Mouse (Mus musculus): ENCODE results near the gene Acvr1b. TPM values are rescaled to one million over a fixed set of nuclear protein-coding genes. Genes with fewer than 3 reads are reported as not detected.

Gene Acvr1b
- total and polyA plus RNA-seq, 3 experiments: 5.2 to 10.1 (median 10.0) TPM

DNA sequence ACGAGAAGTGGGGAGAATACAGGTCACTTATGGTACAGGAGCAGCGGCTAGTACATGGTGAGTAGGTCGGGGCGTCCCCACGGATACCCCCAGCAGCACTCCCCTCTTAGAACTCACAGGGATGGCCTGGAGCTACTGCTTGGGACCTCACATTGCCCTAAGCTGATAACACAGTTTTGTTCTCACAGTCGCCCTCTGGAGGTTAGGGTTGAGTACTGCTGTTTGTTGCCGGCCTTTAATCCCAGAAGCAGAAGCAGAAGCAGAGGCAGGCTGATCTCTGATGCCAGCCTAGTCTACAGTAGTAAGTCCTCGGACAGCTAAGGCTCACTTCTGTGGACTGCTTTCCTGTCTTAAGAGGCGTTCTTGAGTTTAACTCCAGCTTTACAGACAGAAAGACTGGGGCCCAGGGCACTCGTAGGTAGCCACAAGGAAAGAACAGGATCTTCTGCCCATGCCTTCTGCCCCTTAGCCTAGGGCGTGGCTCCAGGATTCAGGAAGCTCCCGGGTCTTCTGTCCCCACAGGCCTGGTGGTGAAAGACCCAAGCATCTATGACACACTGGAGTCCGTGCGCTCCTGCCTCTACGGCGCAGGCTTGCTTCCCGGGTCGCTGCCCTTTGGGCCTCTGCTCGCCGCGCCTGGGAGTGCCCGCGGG lies 57.3 kb downstream of the Acvr1b start:
- peak; percentile 41 for DNase-seq

DNA sequence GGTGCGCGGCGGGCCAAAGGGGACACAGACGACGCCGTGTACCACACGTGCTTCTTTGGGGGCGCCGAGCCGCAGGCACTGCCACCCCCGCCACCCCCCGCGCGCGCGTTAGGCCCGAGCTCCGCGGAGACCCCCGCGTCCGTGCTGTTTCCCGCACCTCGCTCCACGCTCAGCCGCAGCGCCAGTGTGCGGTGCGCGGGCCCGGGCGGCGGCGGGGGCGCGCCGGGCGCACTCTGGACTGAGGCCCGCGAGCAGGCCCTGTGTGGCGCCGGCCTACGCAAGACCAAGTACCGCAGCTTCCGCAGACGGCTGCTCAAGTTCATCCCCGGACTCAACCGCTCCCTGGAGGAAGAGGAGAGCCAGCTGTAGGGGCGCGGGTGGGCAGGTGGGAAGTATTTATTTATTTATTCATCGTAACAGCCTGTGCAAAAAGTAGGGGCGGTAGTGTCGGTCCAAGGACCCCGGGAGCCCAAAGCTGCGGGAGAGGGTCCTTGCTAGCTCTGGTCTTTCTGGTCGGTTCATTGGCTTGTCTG lies 57.8 kb downstream of the Acvr1b start:
- DNase-seq: peak; percentile 5

GRCm38 (mm10) chr15:101232607-101233006 lies 58.7 kb downstream of the Acvr1b start:
- no peak for DNase-seq

- DNase-seq: peak; percentile 39
Observed at GRCm38 (mm10) chr15:101233183-101233582, 59.3 kb downstream of the Acvr1b start.

- DNase-seq: peak; percentile 3
Observed at GRCm38 (mm10) chr15:101233641-101234275, 59.9 kb downstream of the Acvr1b start.

DNA sequence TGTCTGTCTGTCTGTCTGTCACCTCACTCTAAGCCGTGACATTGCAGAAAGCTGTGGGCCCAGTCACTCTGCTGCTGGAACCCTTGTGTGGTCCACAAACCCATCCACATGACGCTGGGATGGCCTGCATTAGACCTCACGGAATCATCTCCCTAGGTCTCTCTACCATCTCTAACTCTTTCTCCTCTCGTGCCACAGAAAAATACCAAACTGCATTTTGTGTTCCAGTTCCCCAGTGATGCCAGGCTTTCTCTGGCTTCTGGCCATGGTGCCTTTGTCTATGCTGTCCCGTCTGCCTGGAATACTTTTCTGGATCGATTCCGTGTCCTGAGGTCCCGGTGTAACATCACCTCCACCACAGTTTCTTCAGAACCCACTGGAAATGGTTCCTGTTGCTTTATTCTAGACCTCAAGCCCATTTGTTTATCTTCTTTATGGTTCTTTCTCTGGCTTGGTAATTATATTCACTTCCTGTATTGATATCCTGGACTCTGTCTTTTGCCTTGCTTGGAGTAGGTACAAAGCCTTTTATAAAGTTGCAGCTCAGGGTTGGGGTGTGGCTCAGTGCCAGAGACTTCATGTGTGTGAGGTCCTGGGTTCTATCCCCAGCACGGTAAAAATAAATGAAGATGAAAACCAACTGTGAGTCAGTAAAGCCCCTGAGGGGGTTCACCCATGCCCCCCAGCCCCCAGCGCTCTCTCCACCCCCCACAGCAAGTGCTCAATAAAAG lies 60.9 kb downstream of the Acvr1b start:
- DNase-seq: peak; percentile 1

DNA sequence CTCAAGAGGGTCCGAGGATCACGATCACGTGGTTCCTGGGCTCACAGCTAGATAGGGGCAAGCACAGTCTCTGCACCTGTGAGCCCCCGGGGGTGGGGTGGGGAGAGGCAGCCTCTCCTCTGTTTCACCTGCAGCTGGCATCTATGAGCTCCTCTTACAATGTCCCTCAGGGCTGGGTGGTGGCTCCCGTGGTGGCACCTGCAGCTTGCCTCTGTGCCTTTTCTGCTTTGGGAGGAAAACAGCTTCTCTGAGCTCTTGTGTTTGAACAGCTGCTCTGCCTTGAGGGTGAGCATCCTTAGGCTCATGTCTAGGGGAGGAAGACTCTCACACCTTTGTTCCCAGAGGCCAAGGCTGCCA lies 61.5 kb downstream of the Acvr1b start:
- DNase-seq: peak; percentile 2

DNA sequence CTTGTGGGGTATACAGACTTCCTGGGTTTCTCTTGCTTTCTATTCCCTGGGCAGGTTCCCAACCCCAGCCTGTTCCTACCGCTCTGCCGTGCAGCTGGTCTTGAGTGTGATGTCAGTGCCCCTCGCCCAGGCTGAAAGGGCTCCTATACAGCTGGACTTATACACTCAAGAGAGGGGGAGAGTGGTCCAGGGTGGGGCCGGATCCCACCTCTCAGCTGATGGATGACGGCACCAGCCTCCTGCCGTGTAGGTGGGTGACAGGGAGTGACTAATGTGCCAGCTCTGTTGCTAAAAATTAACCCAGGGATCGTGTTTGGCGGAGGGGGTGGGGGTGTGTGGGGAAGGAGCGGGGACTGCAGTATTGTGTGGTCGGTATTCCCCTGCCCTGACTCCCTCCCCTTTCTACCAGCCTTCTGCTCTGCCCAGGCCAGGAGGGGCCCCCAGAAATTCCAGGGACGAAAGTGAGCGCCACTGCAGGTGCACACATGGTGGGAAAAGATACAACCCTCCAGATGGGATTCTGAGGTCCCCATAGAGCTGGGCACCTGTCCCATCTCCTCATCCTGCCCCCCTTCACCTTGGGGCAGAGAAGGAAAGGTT lies 62.0 kb downstream of the Acvr1b start:
- peak; percentile 3 for DNase-seq

- DNase-seq: peak; percentile 78
Observed at GRCm38 (mm10) chr15:101236878-101237277, 63.0 kb downstream of the Acvr1b start.

DNA sequence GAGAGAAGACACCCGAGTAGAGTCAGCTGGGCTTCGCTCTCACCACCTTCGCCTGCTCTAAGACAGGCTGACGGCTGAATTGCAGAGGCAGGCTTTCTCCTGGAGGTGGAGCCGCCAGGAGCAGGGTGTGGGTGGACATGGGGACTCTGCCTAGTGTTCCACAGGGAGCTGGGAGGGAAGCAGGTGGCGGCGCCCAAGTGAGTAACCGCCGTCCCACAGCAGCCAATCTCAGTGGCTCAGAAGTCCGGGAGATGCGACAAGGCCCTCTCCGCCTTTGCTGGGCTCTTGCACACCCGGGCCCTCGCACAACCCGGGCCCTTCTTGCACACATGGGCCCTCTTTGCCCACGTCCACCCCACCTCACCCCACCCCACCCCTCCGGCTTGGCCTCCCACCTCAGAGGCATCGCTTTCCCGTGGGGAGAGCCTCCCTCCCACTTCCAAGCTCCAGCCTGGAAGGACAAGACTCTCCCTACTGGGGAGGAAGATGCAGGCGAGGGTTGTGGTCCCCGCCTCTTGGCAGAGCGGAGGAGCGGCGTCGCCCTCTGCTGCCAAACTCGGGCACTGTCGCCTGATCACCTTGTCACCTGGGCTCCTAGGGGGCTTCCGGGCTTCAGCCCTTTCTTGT lies 65.1 kb downstream of the Acvr1b start:
- DNase-seq: peak; percentile 57

DNA sequence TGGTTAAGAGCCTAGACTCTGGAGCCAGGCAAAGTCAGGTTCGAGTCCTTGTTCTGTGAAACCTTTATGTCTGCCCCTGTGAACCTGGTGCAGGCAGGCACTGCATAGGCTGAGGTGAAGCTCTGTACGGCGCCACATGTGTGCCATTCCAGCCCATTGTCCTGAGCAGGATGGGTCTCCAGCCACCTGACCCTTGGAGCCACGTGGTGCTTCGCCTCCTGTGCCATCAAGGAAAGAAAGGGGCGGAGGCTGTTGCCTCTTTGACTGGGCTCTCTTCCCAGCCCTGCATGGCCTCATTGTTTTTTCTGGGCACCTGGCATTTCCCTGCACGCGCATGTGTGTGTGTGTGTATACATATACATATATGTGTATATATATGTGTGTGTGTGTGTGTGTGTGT lies 66.0 kb downstream of the Acvr1b start:
- peak; percentile 3 for DNase-seq

- DNase-seq: peak; percentile 88
Observed at GRCm38 (mm10) chr15:101240799-101241204, 66.9 kb downstream of the Acvr1b start.

DNA sequence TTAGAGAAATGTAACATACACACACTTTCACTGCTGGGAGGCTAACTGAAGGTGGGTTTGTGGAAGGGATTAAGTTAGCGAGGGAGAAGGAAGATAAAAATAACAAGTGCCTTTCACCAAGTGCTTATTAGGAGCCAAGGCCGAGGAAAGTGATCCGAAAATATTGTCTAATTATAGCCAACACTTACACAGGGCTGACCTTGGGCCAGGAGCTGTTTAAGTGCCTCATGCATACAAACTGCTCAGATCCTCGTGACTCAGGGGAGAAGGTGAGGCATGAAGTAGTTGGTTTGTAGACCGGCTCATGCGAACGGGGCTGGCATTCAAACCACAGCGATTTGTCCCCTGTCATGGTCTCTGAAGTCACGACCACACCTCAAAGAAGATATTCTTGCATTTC lies 67.4 kb downstream of the Acvr1b start:
- no peak for DNase-seq

DNA sequence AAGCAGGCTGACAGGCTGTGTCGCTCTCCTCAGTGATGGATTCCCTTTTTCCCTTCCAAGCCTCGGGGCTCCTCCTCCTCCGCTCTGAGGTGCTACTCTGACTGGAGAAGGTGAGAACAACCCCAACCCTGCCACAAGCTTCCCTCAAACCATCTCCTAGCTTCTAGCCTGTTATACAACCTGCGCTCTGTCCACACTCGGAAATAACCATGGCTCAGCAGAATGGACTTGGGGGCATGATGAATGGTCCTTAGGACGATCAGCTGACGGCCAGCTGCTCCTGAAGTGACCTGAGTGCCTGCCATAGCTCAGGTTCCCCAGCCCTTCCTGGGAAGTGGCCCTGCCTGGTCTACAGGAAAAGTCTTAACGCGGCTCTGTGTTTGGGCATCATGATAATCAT lies 68.0 kb downstream of the Acvr1b start:
- no peak for DNase-seq

GRCm38 (mm10) chr15:101242645-101243044 lies 68.8 kb downstream of the Acvr1b start:
- DNase-seq: no peak

DNA sequence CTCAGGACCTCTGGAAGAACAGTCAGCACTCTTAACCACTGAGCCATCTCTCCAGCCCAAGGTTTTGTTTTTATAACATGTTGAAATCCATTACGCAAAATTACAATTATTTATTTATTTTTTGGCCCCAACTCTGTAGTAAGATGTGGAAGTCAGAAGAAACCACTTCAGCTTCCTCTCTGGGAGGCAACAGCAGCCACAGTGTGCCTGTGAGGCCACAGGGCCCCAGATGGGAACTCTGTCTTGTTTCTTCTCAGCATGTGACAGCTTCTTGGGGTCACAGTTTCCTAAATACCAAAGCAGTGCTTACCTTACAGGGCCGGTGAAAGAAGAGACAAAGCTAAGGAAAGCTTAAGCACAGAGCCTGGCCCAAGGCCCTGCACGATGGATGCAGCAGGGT lies 70.1 kb downstream of the Acvr1b start:
- DNase-seq: no peak

- peak; percentile 98 for DNase-seq
Observed at GRCm38 (mm10) chr15:101246231-101247154, 72.6 kb downstream of the Acvr1b start.

GRCm38 (mm10) chr15:101247155-101247498 lies 73.3 kb downstream of the Acvr1b start:
- DNase-seq: peak; percentile 30

DNA sequence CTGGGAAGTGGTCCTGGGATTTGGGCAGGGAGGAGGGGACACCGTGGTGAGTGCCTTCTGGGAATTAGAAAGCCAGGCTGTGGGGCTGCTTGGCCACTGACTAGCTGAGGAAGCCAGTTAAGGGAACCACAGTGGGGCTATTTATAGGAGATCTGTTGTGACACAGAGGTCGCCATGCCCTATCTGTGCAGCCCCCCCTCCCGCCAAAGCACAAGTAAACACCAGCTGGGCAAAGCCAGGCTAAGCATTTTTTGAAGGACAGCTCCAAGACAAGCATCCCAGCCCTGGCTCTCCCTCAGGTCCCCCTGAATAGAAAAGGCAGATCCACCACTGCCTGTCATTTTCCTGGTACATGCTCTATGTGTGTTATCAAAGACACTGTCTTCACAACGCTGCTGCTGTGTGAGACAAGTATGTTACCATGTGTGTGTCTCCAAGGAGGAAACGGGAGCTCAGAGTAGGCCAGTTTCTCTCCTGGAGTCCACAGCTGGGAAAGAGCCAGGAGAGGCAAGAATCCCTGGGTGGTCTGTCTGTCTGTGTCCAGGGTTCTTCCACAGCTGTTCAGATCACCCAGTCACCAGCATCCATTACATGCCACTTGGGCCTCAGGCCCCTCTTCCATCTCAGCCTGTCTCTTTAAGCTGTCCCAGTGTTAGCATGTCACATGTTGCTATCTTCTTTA lies 74.3 kb downstream of the Acvr1b start:
- peak; percentile 14 for DNase-seq

DNA sequence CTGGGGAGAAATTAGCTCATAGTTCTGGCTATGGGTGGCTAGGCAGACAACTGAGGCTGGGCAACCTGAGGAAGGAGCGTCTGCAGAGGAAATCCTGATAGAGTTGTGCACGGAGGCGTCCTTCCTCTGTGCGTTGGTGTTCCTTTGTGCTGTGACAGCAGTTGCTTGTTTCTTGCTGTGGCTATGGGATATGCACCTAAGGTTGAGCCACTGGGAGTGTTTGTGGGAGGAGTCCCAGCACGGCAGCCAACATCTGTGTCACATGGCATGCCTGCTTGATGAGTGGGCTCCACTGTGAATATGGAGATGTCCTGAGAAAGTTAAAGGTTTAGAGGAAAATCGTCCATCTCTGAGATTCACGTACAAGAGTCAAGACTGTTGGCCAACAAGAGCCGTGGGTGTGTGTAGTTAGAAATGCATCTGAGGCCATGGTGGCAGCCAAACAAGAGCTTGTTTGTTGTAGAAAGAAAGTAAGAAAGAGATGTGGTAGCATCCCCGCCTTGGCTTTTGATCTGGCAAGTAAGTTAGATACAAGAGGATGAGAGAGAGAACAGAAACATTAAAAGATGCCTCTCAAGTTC lies 76.4 kb downstream of the Acvr1b start:
- no peak for DNase-seq
